Mouse (Mus musculus) spleen, postnatal 4 days (tissue): ENCODE results near the gene Cirbp.
"Not testable (repeated sequence)": the region's sequence is repeated elsewhere in the genome, so short reads cannot be mapped to it uniquely, and the experiment has no call there.

Source experiments
- DNase-seq, 2 experiments: peaks; one replicate each; pipeline ENCODE4 v3.0.0; 2022; ENCODE audit warnings: low spot score in 2 of 2

The Cirbp gene

GRCm38 (mm10) chr10:80162716-80163299, 3.0 kb upstream of the Cirbp start:
- peak in 1 of 2 experiments; percentile 70 for DNase-seq

GRCm38 (mm10) chr10:80163721-80164120, 2.1 kb upstream of the Cirbp start:
- DNase-seq = peak in 1 of 2 experiments; percentile 67

GRCm38 (mm10) chr10:80164161-80164997, 1.4 kb upstream of the Cirbp start:
- peak in 1 of 2 experiments; percentile 71 for DNase-seq

GRCm38 (mm10) chr10:80164998-80165344, 814 bp upstream of the Cirbp start:
- peak; percentile 98 for DNase-seq

- not testable (repeated sequence) for DNase-seq
Observed at GRCm38 (mm10) chr10:80166136-80166535, 351 bp downstream of the Cirbp start.

GRCm38 (mm10) chr10:80167460-80168037, 1.8 kb downstream of the Cirbp start:
- peak; percentile 99 to 100 for DNase-seq

- DNase-seq = peak; percentile 92 to 96
Observed at GRCm38 (mm10) chr10:80168038-80168661, 2.4 kb downstream of the Cirbp start.

- no peak for DNase-seq
Observed at GRCm38 (mm10) chr10:80169070-80169469, 3.3 kb downstream of the Cirbp start.

GRCm38 (mm10) chr10:80169651-80170050, 3.9 kb downstream of the Cirbp start:
- DNase-seq = no peak

GRCm38 (mm10) chr10:80170052-80170451, 4.3 kb downstream of the Cirbp start:
- DNase-seq = no peak

- no peak for DNase-seq
Observed at GRCm38 (mm10) chr10:80170601-80171021, 4.8 kb downstream of the Cirbp start.

- DNase-seq = no peak
Observed at GRCm38 (mm10) chr10:80171252-80171651, 5.5 kb downstream of the Cirbp start.

- DNase-seq = peak in 1 of 2 experiments; percentile 71
Observed at GRCm38 (mm10) chr10:80171760-80172526, 6.2 kb downstream of the Cirbp start.

- peak; percentile 83 to 91 for DNase-seq
Observed at GRCm38 (mm10) chr10:80172527-80173292, 6.9 kb downstream of the Cirbp start, which contains the start of gene 1600002K03Rik. Gene 1600002K03Rik (plus strand): TSS chr10:80172944.

GRCm38 (mm10) chr10:80173358-80173757, 7.6 kb downstream of the Cirbp start:
- no peak for DNase-seq

- DNase-seq = no peak
Observed at GRCm38 (mm10) chr10:80173955-80174640, 8.3 kb downstream of the Cirbp start.

- peak in 1 of 2 experiments; percentile 78 for DNase-seq
Observed at GRCm38 (mm10) chr10:80174705-80175104, 8.9 kb downstream of the Cirbp start.

GRCm38 (mm10) chr10:80175536-80176269, 9.9 kb downstream of the Cirbp start:
- DNase-seq = no peak

- DNase-seq = no peak
Observed at GRCm38 (mm10) chr10:80176270-80176834, 10.6 kb downstream of the Cirbp start.
